Mouse (Mus musculus): ENCODE measurements around the gene Fam208a. TPM values are rescaled to one million over a fixed set of nuclear protein-coding genes. Genes with fewer than 3 reads are reported as not detected.

Gene Fam208a
- polyA plus RNA-seq, 1 experiment: 22.1 TPM

DNA sequence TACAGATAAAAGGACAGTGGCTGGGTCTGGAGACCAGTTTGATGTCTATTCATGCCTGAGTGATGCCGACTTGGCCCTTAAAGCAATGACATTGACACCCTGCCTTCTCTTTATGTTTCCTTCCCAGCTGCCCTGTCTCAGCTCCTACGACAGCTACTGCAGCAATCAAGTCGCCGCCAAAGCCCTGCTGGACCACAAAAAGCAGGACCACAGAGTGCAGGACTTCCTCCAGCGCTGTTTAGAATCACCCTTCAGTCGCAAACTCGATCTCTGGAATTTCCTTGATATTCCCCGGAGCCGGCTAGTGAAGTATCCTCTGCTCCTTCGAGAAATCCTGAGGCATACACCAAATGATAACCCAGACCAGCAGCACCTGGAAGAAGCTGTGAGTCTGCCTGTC lies 34.8 kb upstream of the Fam208a start:
- peaks cover 8% of the 10 kb centered on the region for H3K4me1 ChIP-seq (ENCODE audit: control insufficient read depth, insufficient read depth, low read length)
- no peak overlapping the region for H3K4me3 ChIP-seq (ENCODE audit: insufficient read depth, low read length)
- TF ChIP-seq CTCF (IDR thresholded peaks at IDR 0.05; ENCODE audit: low read depth, low read length) (no peak), POLR2A (IDR thresholded peaks at IDR 0.05; ENCODE audit: borderline replicate concordance, low read depth, low read length) (no peak)
- no peak overlapping the region for H3K27ac ChIP-seq (ENCODE audit: insufficient read depth, low read depth, low read length)

DNA sequence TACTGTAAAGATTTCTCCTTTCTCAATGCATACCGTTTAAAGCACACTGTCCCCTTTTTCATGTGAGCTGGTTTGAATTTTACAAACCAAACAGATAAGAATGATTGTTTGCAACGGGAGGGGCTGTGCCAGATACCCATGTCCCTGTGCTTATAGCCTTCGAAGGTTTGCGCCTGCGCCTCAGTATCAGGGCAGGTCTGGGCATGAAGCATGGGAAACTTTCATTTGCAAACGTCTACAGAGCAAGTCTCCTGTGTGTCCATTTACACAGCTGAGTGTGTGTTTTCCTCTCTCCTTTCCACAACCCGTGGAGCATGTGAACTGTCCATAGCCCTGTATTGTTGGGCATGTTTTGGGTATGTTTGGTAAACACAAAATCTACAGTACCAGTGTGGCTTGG lies 32.2 kb upstream of the Fam208a start:
- Histone ChIP-seq H3K27ac (ENCODE audit: insufficient read depth, low read depth, low read length) (no peak overlapping the region), H3K4me3 (ENCODE audit: insufficient read depth, low read length) (no peak overlapping the region), H3K4me1 (ENCODE audit: control insufficient read depth, insufficient read depth, low read length) (peaks cover 8% of the 10 kb centered on the region)
- TF ChIP-seq CTCF (IDR thresholded peaks at IDR 0.05; ENCODE audit: low read depth, low read length) (no peak), POLR2A (IDR thresholded peaks at IDR 0.05; ENCODE audit: borderline replicate concordance, low read depth, low read length) (no peak)

DNA sequence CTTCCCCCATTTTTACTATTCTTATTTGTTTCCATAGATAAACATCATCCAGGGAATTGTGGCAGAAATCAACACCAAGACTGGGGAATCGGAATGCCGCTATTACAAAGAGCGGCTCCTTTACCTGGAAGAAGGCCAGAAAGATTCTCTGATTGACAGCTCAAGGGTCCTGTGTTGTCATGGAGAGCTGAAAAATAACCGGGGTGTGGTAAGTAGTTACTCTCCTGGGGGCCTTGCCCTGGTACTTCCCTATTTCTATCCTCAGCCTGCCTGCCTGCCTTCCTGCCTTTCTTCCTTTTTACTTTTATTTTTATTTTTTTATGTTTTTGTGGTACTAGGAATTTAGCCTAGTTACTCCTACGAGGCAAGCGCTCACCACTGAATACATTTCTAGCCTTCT lies 31.1 kb upstream of the Fam208a start:
- no peak for TF ChIP-seq CTCF (IDR thresholded peaks at IDR 0.05; ENCODE audit: low read depth, low read length)
- no peak for TF ChIP-seq POLR2A (IDR thresholded peaks at IDR 0.05; ENCODE audit: borderline replicate concordance, low read depth, low read length)
- H3K27ac ChIP-seq (ENCODE audit: insufficient read depth, low read depth, low read length): peak overlapping the region; percentile 28; the same call in 1 of the 2 replicates

DNA sequence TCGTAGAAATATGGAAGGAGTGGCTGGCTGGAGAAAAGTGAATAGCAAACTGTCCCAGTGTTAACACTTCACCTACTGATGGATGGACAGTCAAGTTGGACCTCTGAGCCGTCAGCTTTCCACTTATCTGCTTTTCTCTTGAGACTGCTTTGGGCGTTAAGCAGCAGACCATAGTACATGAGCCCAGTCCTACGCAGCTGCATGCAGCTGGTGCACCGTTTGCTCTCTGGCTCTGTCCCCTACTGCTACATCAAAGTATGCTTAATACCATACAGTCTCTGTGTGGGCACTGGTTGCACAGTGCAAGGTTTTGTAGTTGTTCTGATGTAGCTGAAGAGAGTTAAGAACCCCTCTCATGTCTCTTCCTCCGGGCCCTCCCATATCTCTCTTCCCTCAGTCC lies 28.1 kb upstream of the Fam208a start:
- H3K27ac ChIP-seq (ENCODE audit: insufficient read depth, low read depth, low read length): no peak overlapping the region
- TF ChIP-seq POLR2A (IDR thresholded peaks at IDR 0.05; ENCODE audit: borderline replicate concordance, low read depth, low read length) (no peak), CTCF (IDR thresholded peaks at IDR 0.05; ENCODE audit: low read depth, low read length) (no peak)
- H3K4me3 ChIP-seq (ENCODE audit: insufficient read depth, low read length): no peak overlapping the region
- H3K4me1 ChIP-seq (ENCODE audit: control insufficient read depth, insufficient read depth, low read length): peaks cover 14% of the 10 kb centered on the region

More for the DNA sequence above, 31.1 kb upstream of the Fam208a start:
- Histone ChIP-seq H3K4me1 (ENCODE audit: control insufficient read depth, insufficient read depth, low read length) (peaks cover 8% of the 10 kb centered on the region), H3K4me3 (ENCODE audit: insufficient read depth, low read length) (no peak overlapping the region)

DNA sequence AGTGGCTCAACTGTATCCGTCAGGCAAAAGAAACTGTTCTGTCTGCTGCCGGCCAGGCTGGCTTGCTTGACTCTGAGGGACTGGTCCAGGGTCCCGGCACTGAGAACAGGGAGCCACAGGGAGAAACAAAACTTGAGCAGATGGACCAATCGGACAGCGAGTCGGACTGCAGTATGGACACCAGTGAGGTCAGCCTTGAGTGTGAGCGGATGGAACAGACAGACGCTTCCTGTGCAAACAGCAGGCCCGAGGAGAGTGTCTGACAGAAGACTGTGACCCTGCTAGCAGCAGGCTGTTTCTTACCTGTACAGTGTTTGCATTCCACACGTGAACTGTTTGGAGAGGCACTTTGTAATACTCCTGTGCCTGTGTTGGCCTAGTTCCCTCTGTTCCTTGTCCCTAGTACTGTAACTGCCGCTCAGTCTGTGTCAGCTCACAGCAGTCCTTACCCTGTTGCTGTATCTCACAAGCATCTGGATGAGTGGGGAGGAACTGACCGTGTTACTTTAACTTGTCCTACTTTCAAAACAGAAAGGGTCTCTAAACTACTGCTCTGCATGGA lies 26.8 kb upstream of the Fam208a start:
- H3K27ac ChIP-seq (ENCODE audit: insufficient read depth, low read depth, low read length): no peak overlapping the region
- TF ChIP-seq POLR2A (IDR thresholded peaks at IDR 0.05; ENCODE audit: borderline replicate concordance, low read depth, low read length) (no peak), CTCF (IDR thresholded peaks at IDR 0.05; ENCODE audit: low read depth, low read length) (no peak)
- no peak overlapping the region for H3K4me3 ChIP-seq (ENCODE audit: insufficient read depth, low read length)
- H3K4me1 ChIP-seq (ENCODE audit: control insufficient read depth, insufficient read depth, low read length): peaks cover 17% of the 10 kb centered on the region

DNA sequence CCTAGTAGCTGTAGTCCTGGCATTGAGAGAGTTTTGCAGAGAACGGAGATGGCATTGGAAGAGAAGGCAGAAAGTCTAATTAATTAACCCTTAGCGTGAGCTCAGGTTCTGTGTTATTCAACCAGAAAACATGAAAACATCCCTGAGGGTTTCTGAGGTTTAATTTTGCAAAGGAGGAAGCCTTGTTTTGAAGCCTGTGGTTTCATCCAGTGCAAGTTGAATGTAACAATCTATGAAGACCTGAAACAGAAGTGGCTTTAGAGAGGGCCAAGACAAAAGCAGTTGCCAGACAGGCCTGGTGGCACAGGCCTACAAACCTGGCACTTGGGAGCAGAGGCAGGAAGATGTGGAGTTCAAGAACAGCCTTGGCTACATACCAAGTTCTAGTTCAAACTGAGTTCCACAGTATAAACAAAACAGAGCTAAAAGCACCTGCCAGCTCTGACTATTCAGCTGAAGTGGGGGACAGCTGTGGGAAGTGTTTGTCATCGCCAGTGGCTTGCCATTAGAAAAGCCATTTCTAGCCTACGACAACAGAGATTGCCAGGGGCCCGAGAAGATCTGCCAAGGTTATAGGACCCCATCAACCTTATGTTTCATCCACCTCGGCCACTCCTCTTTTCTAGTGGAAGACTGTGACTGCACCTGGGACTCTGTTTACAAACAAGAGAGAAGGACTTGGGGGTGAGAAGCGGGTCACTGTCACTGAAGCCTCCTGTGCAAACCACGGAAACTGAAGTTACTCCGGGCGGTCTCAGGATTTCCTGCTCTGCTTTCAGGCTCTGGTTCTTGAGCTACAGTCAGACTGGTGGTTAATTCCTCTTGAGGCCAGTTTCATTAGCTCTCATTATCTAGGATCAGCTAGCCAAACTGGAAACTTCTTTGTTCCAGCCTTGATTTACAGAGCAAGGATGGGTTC lies 26.0 kb upstream of the Fam208a start:
- H3K27ac ChIP-seq (ENCODE audit: insufficient read depth, low read depth, low read length): no peak overlapping the region
- TF ChIP-seq CTCF (IDR thresholded peaks at IDR 0.05; ENCODE audit: low read depth, low read length): no peak
- no peak for TF ChIP-seq POLR2A (IDR thresholded peaks at IDR 0.05; ENCODE audit: borderline replicate concordance, low read depth, low read length)
- H3K4me1 ChIP-seq (ENCODE audit: control insufficient read depth, insufficient read depth, low read length): peaks cover 11% of the 10 kb centered on the region
- H3K4me3 ChIP-seq (ENCODE audit: insufficient read depth, low read length): no peak overlapping the region

DNA sequence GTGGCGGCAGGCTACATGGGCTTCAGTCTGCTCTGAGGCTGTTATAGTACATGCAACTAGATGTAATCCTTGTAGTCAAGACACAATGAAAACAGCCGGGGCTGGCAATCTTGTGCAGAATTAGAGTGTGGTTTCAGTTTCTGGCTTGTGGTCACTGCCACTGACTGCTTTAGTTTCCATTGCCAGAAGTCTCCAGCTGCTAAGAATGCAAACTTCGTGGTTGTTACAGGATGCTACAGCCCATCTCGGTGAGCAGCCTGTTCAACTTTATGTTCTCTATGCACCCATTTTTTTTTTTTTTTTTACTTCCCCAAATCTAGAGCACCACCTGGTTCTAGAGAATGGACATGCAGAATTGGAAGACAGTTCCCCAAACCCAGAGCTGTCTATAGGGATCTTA lies 23.2 kb upstream of the Fam208a start:
- no peak overlapping the region for H3K4me3 ChIP-seq (ENCODE audit: insufficient read depth, low read length)
- H3K4me1 ChIP-seq (ENCODE audit: control insufficient read depth, insufficient read depth, low read length): peaks cover 9% of the 10 kb centered on the region
- H3K27ac ChIP-seq (ENCODE audit: insufficient read depth, low read depth, low read length): no peak overlapping the region
- TF ChIP-seq CTCF (IDR thresholded peaks at IDR 0.05; ENCODE audit: low read depth, low read length) (no peak), POLR2A (IDR thresholded peaks at IDR 0.05; ENCODE audit: borderline replicate concordance, low read depth, low read length) (no peak)

DNA sequence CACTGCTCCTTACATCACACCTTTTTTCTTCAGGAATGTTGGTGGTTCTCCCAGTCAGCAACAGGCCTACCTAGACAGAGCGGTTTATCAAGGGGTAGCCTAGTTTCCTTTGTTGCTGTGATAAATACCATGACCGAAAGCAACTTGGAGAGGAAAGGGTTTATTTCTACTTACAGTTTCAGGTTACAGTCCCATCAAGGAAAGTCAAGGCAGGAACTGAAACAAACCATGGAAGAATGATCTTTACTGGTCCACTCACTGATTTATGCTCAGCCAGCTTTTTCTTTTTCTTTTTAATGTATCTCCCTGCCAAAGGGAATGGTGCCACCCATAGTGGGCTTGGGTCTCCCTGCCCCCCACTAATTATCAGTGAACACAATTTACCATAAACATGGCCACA lies 22.7 kb upstream of the Fam208a start:
- Histone ChIP-seq H3K4me3 (ENCODE audit: insufficient read depth, low read length) (no peak overlapping the region), H3K27ac (ENCODE audit: insufficient read depth, low read depth, low read length) (no peak overlapping the region), H3K4me1 (ENCODE audit: control insufficient read depth, insufficient read depth, low read length) (peaks cover 9% of the 10 kb centered on the region)
- no peak for TF ChIP-seq POLR2A (IDR thresholded peaks at IDR 0.05; ENCODE audit: borderline replicate concordance, low read depth, low read length)
- no peak for TF ChIP-seq CTCF (IDR thresholded peaks at IDR 0.05; ENCODE audit: low read depth, low read length)

DNA sequence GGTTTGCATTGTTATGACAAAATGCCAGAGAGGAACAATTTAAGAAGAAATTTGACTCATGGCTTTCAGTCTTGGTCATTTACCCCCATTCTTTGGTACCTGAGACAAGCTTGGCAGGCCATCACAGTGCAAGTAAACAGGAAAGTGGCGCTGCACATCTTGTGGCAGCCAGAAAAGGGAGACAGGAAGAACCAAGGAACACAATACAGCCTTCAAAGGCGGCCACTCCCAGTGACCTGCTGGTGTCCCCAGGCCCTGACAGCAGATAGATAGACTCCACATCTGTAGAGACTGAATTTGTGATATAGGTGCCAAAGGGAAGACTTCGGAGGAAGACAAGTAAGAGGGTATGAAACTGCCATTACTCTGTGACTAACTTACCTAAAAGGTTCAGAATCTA lies 20.4 kb upstream of the Fam208a start:
- H3K4me3 ChIP-seq (ENCODE audit: insufficient read depth, low read length): no peak overlapping the region
- H3K27ac ChIP-seq (ENCODE audit: insufficient read depth, low read depth, low read length): no peak overlapping the region
- TF ChIP-seq POLR2A (IDR thresholded peaks at IDR 0.05; ENCODE audit: borderline replicate concordance, low read depth, low read length) (no peak), CTCF (IDR thresholded peaks at IDR 0.05; ENCODE audit: low read depth, low read length) (no peak)
- peaks cover 11% of the 10 kb centered on the region for H3K4me1 ChIP-seq (ENCODE audit: control insufficient read depth, insufficient read depth, low read length)

DNA sequence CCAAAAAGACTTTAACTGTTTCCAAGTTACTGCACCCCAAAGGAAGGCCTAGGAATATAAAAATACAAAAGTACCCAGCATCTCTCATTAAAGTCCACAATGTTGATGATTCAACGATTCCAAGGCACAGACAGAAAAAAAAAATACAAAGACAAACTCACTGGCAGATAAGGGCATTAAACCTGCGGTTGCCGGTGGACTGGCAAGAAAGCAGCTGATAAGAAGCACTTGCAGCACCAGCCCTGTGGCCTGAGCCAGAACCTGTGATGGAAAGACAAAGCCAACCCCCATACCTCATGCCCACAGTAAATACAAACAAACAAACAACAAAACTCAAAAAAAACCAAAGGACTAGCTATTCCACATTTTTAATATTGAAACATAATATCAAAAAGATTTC lies 19.0 kb upstream of the Fam208a start:
- no peak overlapping the region for H3K27ac ChIP-seq (ENCODE audit: insufficient read depth, low read depth, low read length)
- TF ChIP-seq POLR2A (IDR thresholded peaks at IDR 0.05; ENCODE audit: borderline replicate concordance, low read depth, low read length) (no peak), CTCF (IDR thresholded peaks at IDR 0.05; ENCODE audit: low read depth, low read length) (no peak)
- H3K4me3 ChIP-seq (ENCODE audit: insufficient read depth, low read length): no peak overlapping the region
- peaks cover 11% of the 10 kb centered on the region for H3K4me1 ChIP-seq (ENCODE audit: control insufficient read depth, insufficient read depth, low read length)
